Mouse (Mus musculus) liver, adult 2 months (tissue): ENCODE results near the gene Cnbd2.

Experiments
- CTCF ChIP-seq: fragments of 200-500 bp; IDR thresholded peaks from 2 replicates; pipeline ENCODE4 v1.5.1; 2011; ENCODE audit warnings: low read depth, low read length, control low read depth
- POLR2A ChIP-seq: fragments of 200-500 bp; IDR thresholded peaks from 2 replicates; pipeline ENCODE4 v1.6.1; 2011; ENCODE audit warnings: low read length, control low read depth; ENCODE audit not compliant: insufficient read depth; ENCODE audit errors: extremely low read depth

DNA sequence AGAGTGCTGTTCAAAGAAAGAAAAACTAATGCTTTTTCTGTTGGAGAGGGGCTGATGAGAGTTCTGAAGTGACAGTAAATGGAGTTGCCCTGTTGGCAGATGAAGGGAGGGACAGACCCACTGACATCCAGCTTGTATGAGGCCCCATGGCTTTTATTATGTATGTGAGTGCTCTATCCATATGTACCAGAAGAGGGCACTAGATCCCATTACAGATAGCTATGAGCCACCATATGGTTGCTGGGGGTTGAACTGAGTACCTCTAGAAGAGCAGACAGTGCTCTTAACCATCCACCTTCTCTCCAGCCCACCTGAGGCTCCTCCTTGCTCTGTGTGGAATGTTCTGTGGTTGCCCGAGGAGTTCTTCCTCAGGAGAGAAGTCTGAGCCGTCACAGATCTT is 6.3 kb upstream of the Cnbd2 start:
- TF ChIP-seq CTCF, result peak; percentile 36
- no peak for TF ChIP-seq POLR2A
